Mouse (Mus musculus) kidney, postnatal 0 days (tissue): ENCODE results near the gene Tepp. TPM values are rescaled to one million over a fixed set of nuclear protein-coding genes. Genes with fewer than 3 reads are reported as not detected.
A peak's percentile ranks its signal among the peaks of the same experiment; 100 is the strongest.

ENCODE experiments used
- ATAC-seq: fragments of 200-750 bp; cut with Nextera tagmentation; replicated peaks from 2 replicates; pipeline ENCODE4 v1.8.0; 2017; ENCODE audit warnings: low read depth, moderate number of reproducible peaks, moderate TSS enrichment, moderate library complexity; ENCODE audit not compliant: low FRiP score
- DNase-seq: peaks from one replicate; pipeline ENCODE4 v3.0.0-alpha.2; 2016; ENCODE audit warnings: low spot score
- H3K27ac ChIP-seq: fragments of 300-500 bp; sonication (generic); 2 replicates; pipeline ENCODE4 v1.5.1; 2014; ENCODE audit warnings: mild to moderate bottlenecking
- H3K27me3 ChIP-seq: fragments of 300-500 bp; sonication (generic); 2 replicates; pipeline ENCODE4 v1.6.1; 2014; ENCODE audit warnings: low read length, mixed read lengths; ENCODE audit not compliant: insufficient read depth
- H3K36me3 ChIP-seq: fragments of 300-500 bp; sonication (generic); 2 replicates; pipeline ENCODE4 v1.6.1; 2014; ENCODE audit warnings: low read length, mixed read lengths; ENCODE audit not compliant: insufficient read depth
- H3K4me1 ChIP-seq: fragments of 300-500 bp; sonication (generic); replicated peaks from 2 replicates; pipeline ENCODE4 v1.6.1; 2014; ENCODE audit warnings: antibody characterized with exemption, low read length, mixed read lengths; ENCODE audit not compliant: insufficient read depth
- H3K4me2 ChIP-seq: fragments of 300-500 bp; sonication (generic); 2 replicates; pipeline ENCODE4 v1.6.1; 2014; ENCODE audit warnings: mild to moderate bottlenecking, low read length, moderate library complexity, mixed read lengths
- H3K4me3 ChIP-seq: fragments of 300-500 bp; sonication (generic); replicated peaks from 2 replicates; pipeline ENCODE4 v1.5.1; 2014; ENCODE audit warnings: low read depth, low read length
- H3K9ac ChIP-seq: fragments of 300-500 bp; sonication (generic); 2 replicates; pipeline ENCODE4 v1.6.1; 2014; ENCODE audit warnings: low read depth, low read length
- H3K9me3 ChIP-seq: fragments of 300-500 bp; sonication (generic); replicated peaks from 2 replicates; pipeline ENCODE4 v1.6.1; 2016; ENCODE audit warnings: low read length, inconsistent platforms, mixed read lengths
- CTCF ChIP-seq: IDR thresholded peaks from 2 replicates; pipeline ENCODE4 v1.5.1; 2016; ENCODE audit warnings: antibody characterized with exemption, low read depth, mild to moderate bottlenecking, moderate library complexity
- WGBS: fragments of 180-500 bp; shearing (Covaris S2); extraction: QIAGEN DNeasy Blood & Tissue Kit; methylation state at CpG from one replicate; pipeline ENCODE4 v1.1.7; 2014; 5-methylcytosine and 5-hydroxymethylcytosine counted together
- polyA plus RNA-seq: library from polyadenylated mRNA; unstranded; fragments of >200 nt; fragmentation: Nextera tagmentation; extraction: Ambion mirVana; gene quantifications from 2 replicates; pipeline ENCODE4 v1.2.1, GENCODE M21; 2015

Tepp gene
- polyA plus RNA-seq, 1 experiment from 2014 or later: 0.30 TPM

DNA sequence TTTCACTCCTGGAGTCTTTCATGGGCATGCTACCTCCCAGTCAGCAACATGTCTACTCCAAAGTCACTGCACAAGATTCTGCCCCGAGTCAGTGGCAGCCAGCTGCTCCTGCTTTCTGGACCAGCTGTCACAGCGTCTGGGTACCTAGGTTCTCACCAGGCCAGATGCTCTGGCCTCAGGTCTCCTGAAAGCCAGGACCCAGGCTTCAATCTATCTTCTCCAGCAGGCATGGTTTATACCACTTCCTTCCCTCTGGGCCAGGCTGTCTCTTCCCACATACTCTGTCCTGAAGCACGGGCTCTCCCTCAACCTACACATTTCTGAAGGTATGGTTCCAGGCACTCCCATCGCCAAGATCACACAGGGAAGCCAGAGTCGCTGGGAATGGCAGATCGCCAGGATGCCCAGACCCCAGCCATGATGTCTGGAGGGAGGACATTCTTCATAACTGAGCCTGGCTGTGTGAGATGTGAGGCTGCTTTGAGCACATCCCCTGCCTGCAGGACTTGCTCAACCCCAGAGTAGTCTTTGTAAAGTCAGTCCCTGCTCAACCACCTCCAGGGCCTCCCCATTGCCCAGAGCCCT lies 21.2 kb upstream of the Tepp start:
- TF ChIP-seq CTCF: no peak
- H3K9ac ChIP-seq: no peak overlapping the region
- H3K4me3 ChIP-seq: no peak overlapping the region
- H3K27me3 ChIP-seq: no peaks in the 10 kb centered on the region
- H3K36me3 ChIP-seq: no peaks in the 10 kb centered on the region
- H3K27ac ChIP-seq: no peak overlapping the region
- DNase-seq (no peak), ATAC-seq (no peak)
- WGBS: 60% methylated on average over 6 of the region's 6 CpGs
- H3K9me3 ChIP-seq: no peaks in the 10 kb centered on the region
- H3K4me2 ChIP-seq: no peak overlapping the region
- H3K4me1 ChIP-seq: no peaks in the 10 kb centered on the region; the same call in 1 of the 2 replicates

DNA sequence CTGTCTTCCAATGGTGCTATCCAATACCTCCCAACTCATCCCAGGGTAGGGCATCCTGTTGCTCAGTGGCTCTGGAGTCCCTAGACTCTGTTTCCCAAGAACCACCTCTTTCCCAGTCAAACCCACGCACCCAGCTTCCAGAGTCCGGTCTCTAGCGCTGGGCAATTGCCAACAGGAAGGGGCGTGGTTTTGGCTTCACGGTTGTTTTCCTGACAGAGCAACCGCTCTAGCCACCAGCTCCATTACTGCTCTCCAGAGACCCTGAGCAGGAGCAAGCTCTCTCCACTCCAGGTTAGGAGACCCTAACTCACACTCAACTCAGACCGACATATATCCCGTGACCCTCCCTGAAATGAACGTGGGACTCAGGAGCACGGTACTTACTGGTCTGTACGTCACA lies 17.2 kb upstream of the Tepp start:
- peak; percentile 89 for DNase-seq
- Histone ChIP-seq H3K27ac (peak overlapping the region; percentile 74), H3K4me1 (no peaks in the 10 kb centered on the region; the same call in 1 of the 2 replicates), H3K9me3 (no peaks in the 10 kb centered on the region), H3K9ac (peak overlapping the region; percentile 47; the same call in 1 of the 2 replicates), H3K36me3 (no peaks in the 10 kb centered on the region), H3K4me3 (peak overlapping the region; percentile 24), H3K27me3 (no peaks in the 10 kb centered on the region), H3K4me2 (peak overlapping the region; percentile 62)
- no peak for TF ChIP-seq CTCF
- WGBS: 50% methylated on average over 11 of the region's 11 CpGs
- peak; percentile 30 for ATAC-seq

DNA sequence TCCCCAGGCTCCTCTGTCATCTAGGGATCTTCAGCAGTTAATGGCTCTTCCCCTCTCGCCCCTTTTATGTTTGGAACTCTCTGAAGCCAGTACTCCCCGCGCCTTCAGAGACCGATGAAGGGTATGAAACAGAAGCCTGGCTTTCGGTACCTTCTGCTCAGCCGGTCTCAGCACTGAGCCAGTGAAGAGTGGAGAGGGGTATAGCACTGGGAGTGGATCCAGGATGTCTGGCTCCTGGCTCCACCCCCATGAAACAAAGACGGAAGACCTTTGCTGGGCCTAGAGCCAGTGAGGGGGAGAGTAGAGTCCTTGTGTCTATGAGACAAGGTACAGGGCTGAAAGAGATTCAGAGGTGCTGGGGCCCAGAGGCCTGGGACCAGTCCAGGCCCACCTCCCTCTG lies 16.5 kb upstream of the Tepp start:
- Histone ChIP-seq H3K4me2 (peak overlapping the region; percentile 62), H3K4me1 (no peaks in the 10 kb centered on the region; the same call in 1 of the 2 replicates), H3K9me3 (no peaks in the 10 kb centered on the region), H3K4me3 (peak overlapping the region; percentile 24), H3K27me3 (no peaks in the 10 kb centered on the region), H3K36me3 (no peaks in the 10 kb centered on the region), H3K27ac (peak overlapping the region; percentile 74), H3K9ac (peak overlapping the region; percentile 47; the same call in 1 of the 2 replicates)
- 27% methylated on average over 7 of the region's 7 CpGs for WGBS
- TF ChIP-seq CTCF: no peak
- DNase-seq: peak; percentile 76
- no peak for ATAC-seq

- no peak for ATAC-seq
- no peaks in the 10 kb centered on the region for H3K4me1 ChIP-seq
- no peaks in the 10 kb centered on the region for H3K9me3 ChIP-seq
- TF ChIP-seq CTCF: peak; percentile 83
- H3K36me3 ChIP-seq: no peaks in the 10 kb centered on the region
- H3K9ac ChIP-seq: no peak overlapping the region
- DNase-seq: peak; percentile 78
- WGBS: 18% methylated on average over 5 of the region's 5 CpGs
- H3K27me3 ChIP-seq: no peaks in the 10 kb centered on the region
- no peak overlapping the region for H3K4me2 ChIP-seq
- H3K27ac ChIP-seq: no peak overlapping the region
- H3K4me3 ChIP-seq: no peak overlapping the region
Observed at GRCm38 (mm10) chr8:95302410-95302809, 8.0 kb upstream of the Tepp start.

DNA sequence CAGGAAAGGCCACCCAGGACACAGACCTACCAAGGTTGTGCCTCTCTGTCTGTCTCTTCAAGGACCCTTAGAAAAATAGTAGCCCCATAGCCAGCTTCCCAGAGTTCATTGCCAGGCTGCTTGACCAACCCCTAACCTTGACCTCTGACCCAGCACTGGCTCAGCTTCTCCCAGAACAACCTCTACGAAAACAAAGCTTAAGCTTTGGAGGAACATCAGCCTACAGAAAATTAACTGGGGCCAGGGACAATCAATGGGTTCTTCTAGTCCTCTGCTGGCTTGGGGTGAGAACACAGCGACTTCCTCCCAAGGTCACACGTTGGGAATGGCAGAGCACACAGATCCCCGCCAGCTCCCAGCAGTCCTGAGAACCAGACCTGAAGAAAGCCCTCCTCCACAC lies 4.8 kb upstream of the Tepp start:
- 64% methylated on average over 4 of the region's 4 CpGs for WGBS
- no peak for ATAC-seq

DNA sequence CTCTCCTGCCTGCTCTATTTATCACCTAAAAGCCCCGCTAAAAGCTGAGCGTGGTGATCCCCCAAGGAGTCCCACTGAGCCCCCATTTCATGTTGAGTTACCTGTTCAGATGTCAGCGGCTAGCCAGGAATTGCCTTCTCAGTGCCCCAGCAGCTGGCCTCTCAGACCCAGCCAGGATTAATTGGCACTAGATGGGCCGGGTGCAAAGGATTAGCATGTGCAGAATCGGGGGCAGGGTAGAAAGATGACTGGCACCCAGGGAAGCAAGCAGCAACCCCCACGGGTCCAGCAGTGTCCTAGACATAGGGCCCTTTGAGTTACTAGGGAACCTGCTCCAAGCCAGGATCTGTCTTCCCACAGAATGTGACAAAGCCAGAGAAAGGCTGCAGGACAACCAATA lies 3.9 kb upstream of the Tepp start, which contains the start of gene Cngb1:
Gene Cngb1 (minus strand): TSS at position 155 of the 400 bp plus-strand sequence.
- no peak within 1 kb of the TSS for H3K27ac ChIP-seq
- DNase-seq (no peak), ATAC-seq (no peak)
- TF ChIP-seq CTCF: no peak
- H3K9me3 ChIP-seq: no peaks in the 10 kb centered on the region
- no peak within 1 kb of the TSS for H3K9ac ChIP-seq
- no peak within 1 kb of the TSS for H3K4me3 ChIP-seq
- no peaks in the 10 kb centered on the region for H3K27me3 ChIP-seq
- no peaks in the 10 kb centered on the region for H3K4me1 ChIP-seq
- no peak within 1 kb of the TSS for H3K4me2 ChIP-seq
- no peaks in the 10 kb centered on the region for H3K36me3 ChIP-seq
- WGBS: 49% methylated on average over 6 of the region's 6 CpGs

More for the DNA sequence above, 4.8 kb upstream of the Tepp start:
- TF ChIP-seq CTCF: no peak
- H3K27me3 ChIP-seq: no peaks in the 10 kb centered on the region
- no peak overlapping the region for H3K4me2 ChIP-seq
- H3K36me3 ChIP-seq: no peaks in the 10 kb centered on the region
- H3K27ac ChIP-seq: no peak overlapping the region
- H3K9ac ChIP-seq: no peak overlapping the region
- no peak for DNase-seq
- H3K4me3 ChIP-seq: no peak overlapping the region
- no peaks in the 10 kb centered on the region for H3K9me3 ChIP-seq
- no peaks in the 10 kb centered on the region for H3K4me1 ChIP-seq

GRCm38 (mm10) chr8:95312836-95313235 lies 2.5 kb downstream of the Tepp start:
- Histone ChIP-seq H3K36me3 (no peaks in the 10 kb centered on the region), H3K4me1 (no peaks in the 10 kb centered on the region), H3K4me2 (no peak overlapping the region), H3K9ac (no peak overlapping the region), H3K27ac (no peak overlapping the region), H3K9me3 (no peaks in the 10 kb centered on the region), H3K4me3 (no peak overlapping the region), H3K27me3 (no peaks in the 10 kb centered on the region)
- 70% methylated on average over 18 of the region's 18 CpGs for WGBS
- DNase-seq: no peak
- peak; percentile 36; the same call in 1 of the 2 replicates for TF ChIP-seq CTCF
- ATAC-seq: no peak
